In genomic region chr8:92028308-92028707, GRCm38 (mm10) we compare ENCODE assay signal across 34 mouse cellular contexts.
DNase-seq lines count a peak whose midpoint lies in the region; ATAC-seq and TF ChIP-seq lines count a peak whose summit lies in the region.
"Had no signal": no experiment of that assay in that cellular context is flagged by ENCODE, and none has a peak within 500 bp of the region (broad histone marks: within the 10 kb centered on the region; RNA-seq: fewer than 3 reads in every experiment).

No protein-coding gene starts in this region.

- H3K4me1 ChIP-seq in liver, embryonic 14.5 days (replicated peaks; ENCODE audit: control insufficient read depth in 2 of 2, insufficient read depth in 2 of 2, low read length in 1 of 2) = peaks cover 28 to 31% of the 10 kb centered on the region in 2 experiments
- H3K4me1 ChIP-seq in midbrain, embryonic 15.5 days = peaks cover 47% of the 10 kb centered on the region

- peak; percentile 60 for ATAC-seq in common myeloid progenitor, adult 5-6 weeks (replicated peaks; ENCODE audit: low read depth, poor library complexity, severe bottlenecking)
- ATAC-seq in liver, embryonic 14.5 days (ENCODE audit: insufficient read depth) = peak; percentile 70
- peak; percentile 38 for ATAC-seq in megakaryocyte-erythroid progenitor cell, adult 5-6 weeks (replicated peaks; ENCODE audit: low FRiP score, low TSS enrichment, poor library complexity, severe bottlenecking)
- no peak for ATAC-seq in midbrain, embryonic 15.5 days (replicated peaks)
- ATAC-seq: activated CD4-positive, CD25-positive, alpha-beta regulatory T cell, adult 4 months; intestine, embryonic 16.5 days; midbrain, embryonic 13.5 days had no signal

- no peak overlapping the region for H3K27ac ChIP-seq in liver, embryonic 14.5 days
- no peak overlapping the region for H3K27ac ChIP-seq in midbrain, embryonic 15.5 days
- H3K27ac ChIP-seq: embryonic facial prominence, embryonic 10.5 days; embryonic facial prominence, embryonic 15.5 days; forebrain, embryonic 12.5 days; heart, embryonic 10.5 days; heart, embryonic 15.5 days; hindbrain, embryonic 12.5 days; limb, embryonic 12.5 days; midbrain, embryonic 13.5 days; neural tube, embryonic 15.5 days; stomach, postnatal 0 days had no signal

- H3K9ac ChIP-seq in liver, embryonic 14.5 days (replicated peaks) = no peak overlapping the region
- H3K9ac ChIP-seq in midbrain, embryonic 15.5 days = no peak overlapping the region
- H3K9ac ChIP-seq: embryonic facial prominence, embryonic 15.5 days; forebrain, embryonic 12.5 days; heart, embryonic 15.5 days; hindbrain, embryonic 12.5 days; limb, embryonic 12.5 days; midbrain, embryonic 13.5 days; neural tube, embryonic 15.5 days had no signal

- TF ChIP-seq EP300 in liver, embryonic 14.5 days (IDR thresholded peaks at IDR 0.05; ENCODE audit: low read depth) = peak; percentile 65

- no peaks in the 10 kb centered on the region for H3K9me3 ChIP-seq in liver, embryonic 14.5 days (ENCODE audit: control insufficient read depth, low read length)
- H3K9me3 ChIP-seq in midbrain, embryonic 15.5 days = no peaks in the 10 kb centered on the region
- H3K9me3 ChIP-seq: embryonic facial prominence, embryonic 10.5 days; embryonic facial prominence, embryonic 15.5 days; forebrain, embryonic 12.5 days; heart, embryonic 10.5 days; heart, embryonic 15.5 days; hindbrain, embryonic 12.5 days; limb, embryonic 12.5 days; midbrain, embryonic 13.5 days; neural tube, embryonic 15.5 days had no signal

- H3K36me3 ChIP-seq in liver, embryonic 14.5 days (replicated peaks; ENCODE audit: control insufficient read depth, insufficient read depth, low read depth) = no peaks in the 10 kb centered on the region
- H3K36me3 ChIP-seq in midbrain, embryonic 15.5 days (replicated peaks) = no peaks in the 10 kb centered on the region
- H3K36me3 ChIP-seq: embryonic facial prominence, embryonic 10.5 days; embryonic facial prominence, embryonic 15.5 days; forebrain, embryonic 12.5 days; heart, embryonic 10.5 days; heart, embryonic 15.5 days; hindbrain, embryonic 12.5 days; limb, embryonic 12.5 days; midbrain, embryonic 13.5 days; neural tube, embryonic 15.5 days had no signal

- TF ChIP-seq CTCF in liver, embryonic 14.5 days (IDR thresholded peaks at IDR 0.05; ENCODE audit: low read depth) = no peak

- 2% methylated on average over 6 of the region's 6 CpGs for WGBS in liver, embryonic 14.5 days (ENCODE audit: insufficient replicate concordance)
- 20% methylated on average over 6 of the region's 6 CpGs for WGBS in midbrain, embryonic 15.5 days

- H3K27me3 ChIP-seq in liver, embryonic 14.5 days (ENCODE audit: control insufficient read depth, insufficient read depth, low read length) = no peaks in the 10 kb centered on the region; the same call in 1 of the 2 replicates
- H3K27me3 ChIP-seq in midbrain, embryonic 15.5 days (replicated peaks) = 0 out of 2 replicates have a peak, but pooled peaks cover 8% of the 10 kb centered on the region

- no peak overlapping the region for H3K4me3 ChIP-seq in liver, embryonic 14.5 days (ENCODE audit: insufficient read depth in 1 of 2, low read depth in 2 of 2, low read length in 2 of 2)
- no peak overlapping the region for H3K4me3 ChIP-seq in midbrain, embryonic 15.5 days
- H3K4me3 ChIP-seq: embryonic facial prominence, embryonic 10.5 days; embryonic facial prominence, embryonic 15.5 days; forebrain, embryonic 12.5 days; heart, embryonic 10.5 days; heart, embryonic 15.5 days; hindbrain, embryonic 12.5 days; limb, embryonic 12.5 days; midbrain, embryonic 13.5 days; neural tube, embryonic 15.5 days had no signal

- DNase-seq in retina, postnatal 1 day = peak; percentile 19
- DNase-seq in retina, embryonic 14.5 days (ENCODE audit: low spot score) = no peak
- peak in 2 of 3 experiments; percentile 3 to 32 for DNase-seq in liver, embryonic 14.5 days (ENCODE audit: low read depth in 3 of 3, low spot score in 3 of 3)
- DNase-seq in kidney, postnatal 14 days = no peak
- no peak for DNase-seq in kidney, postnatal 4 days
- DNase-seq: adrenal gland, adult 2 months; adrenal gland, postnatal 36 days; cerebellum, adult 11 months; cerebellum, postnatal 14 days; gastrocnemius, postnatal 25 days; heart, adult 11 months; kidney, adult 8-10 months; kidney, postnatal 10 days; lung, adult 2 months; lung, postnatal 14 days; right cerebral cortex, adult 18-20 months; spleen, adult 18-20 months; thymus, adult 18-20 months; thymus, postnatal 25 days had no signal

- H3K4me2 ChIP-seq in liver, embryonic 14.5 days (ENCODE audit: low read depth) = no peak overlapping the region
- no peak overlapping the region for H3K4me2 ChIP-seq in midbrain, embryonic 15.5 days
- H3K4me2 ChIP-seq: embryonic facial prominence, embryonic 15.5 days; forebrain, embryonic 12.5 days; heart, embryonic 15.5 days; hindbrain, embryonic 12.5 days; limb, embryonic 12.5 days; midbrain, embryonic 13.5 days; neural tube, embryonic 15.5 days had no signal

Comparison
In these comparisons a context has a peak if more than half of its experiments do, and no peak if none do; other contexts are left out.
1. DNase-seq: peak in retina, postnatal 1 day (single experiment) and liver, embryonic 14.5 days (2 of 3); none in retina, embryonic 14.5 days (single experiment), kidney, postnatal 14 days (single experiment) and kidney, postnatal 4 days (0 of 2).